Mouse (Mus musculus) testis, adult 2 months (tissue): ENCODE data around the gene Evc2. TPM values are rescaled to one million over a fixed set of nuclear protein-coding genes. Genes with fewer than 3 reads are reported as not detected.

Experiments used
- H3K27ac ChIP-seq: fragments of 200-500 bp; 2 replicates; pipeline ENCODE4 v1.5.1; 2012; ENCODE audit warnings: low read depth, low read length; ENCODE audit not compliant: control insufficient read depth, insufficient read depth
- H3K27me3 ChIP-seq: fragments of 200-500 bp; 2 replicates; pipeline ENCODE4 v1.6.1; 2012; ENCODE audit warnings: mild to moderate bottlenecking, low read length, moderate library complexity; ENCODE audit not compliant: control insufficient read depth, insufficient read depth
- H3K36me3 ChIP-seq: fragments of 200-500 bp; 2 replicates; pipeline ENCODE4 v1.6.1; 2012; ENCODE audit warnings: mild to moderate bottlenecking, low read length; ENCODE audit not compliant: control insufficient read depth, insufficient read depth
- H3K4me1 ChIP-seq: fragments of 200-500 bp; 2 replicates; pipeline ENCODE4 v1.6.1; 2012; ENCODE audit warnings: low read length; ENCODE audit not compliant: control insufficient read depth, insufficient read depth
- H3K4me3 ChIP-seq: fragments of 200-500 bp; 2 replicates; pipeline ENCODE4 v1.5.1; 2012; ENCODE audit warnings: low read depth, mild to moderate bottlenecking, low read length, moderate library complexity, mixed read lengths; ENCODE audit not compliant: control insufficient read depth
- CTCF ChIP-seq: fragments of 200-500 bp; IDR thresholded peaks from 2 replicates; pipeline ENCODE4 v1.5.1; 2012; ENCODE audit warnings: low read depth, mild to moderate bottlenecking, inconsistent platforms, low read length, moderate library complexity; ENCODE audit not compliant: control insufficient read depth, insufficient read depth, insufficient replicate concordance
- POLR2A ChIP-seq: fragments of 200-500 bp; IDR thresholded peaks from 2 replicates; pipeline ENCODE4 v1.6.1; 2012; ENCODE audit warnings: low read depth, mild to moderate bottlenecking, inconsistent platforms, low read length, moderate library complexity; ENCODE audit not compliant: control insufficient read depth
- polyA plus RNA-seq: library from polyadenylated mRNA; depleted of rRNA; stranded (reverse); fragments of >200 nt; gene quantifications from 2 replicates; pipeline ENCODE4 v1.2.3, GENCODE M21; 2012

Gene Evc2
- polyA plus RNA-seq, 1 experiment = 1.8 TPM

DNA sequence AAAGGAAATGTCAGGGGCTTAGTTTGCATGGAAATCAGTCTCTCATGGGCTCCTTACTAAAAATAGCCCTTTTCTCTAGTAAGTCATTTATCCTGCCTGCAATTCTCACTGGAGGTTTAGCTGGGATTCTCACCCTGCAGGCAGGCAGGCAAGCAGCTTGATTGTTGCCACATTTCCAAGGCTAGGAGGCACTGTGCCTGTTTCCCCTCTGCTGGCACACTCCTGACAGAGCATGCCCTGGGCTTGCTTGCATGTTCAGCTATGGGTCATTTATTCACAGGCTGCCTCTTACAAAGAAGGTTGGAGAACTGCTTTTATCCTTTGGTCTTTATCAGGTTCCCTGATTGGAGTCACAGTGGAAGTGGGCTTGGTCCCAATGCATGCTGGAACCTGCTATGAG is 27.5 kb downstream of the Evc2 start:
- H3K27ac ChIP-seq = no peak overlapping the region
- TF ChIP-seq CTCF = no peak
- TF ChIP-seq POLR2A = no peak

DNA sequence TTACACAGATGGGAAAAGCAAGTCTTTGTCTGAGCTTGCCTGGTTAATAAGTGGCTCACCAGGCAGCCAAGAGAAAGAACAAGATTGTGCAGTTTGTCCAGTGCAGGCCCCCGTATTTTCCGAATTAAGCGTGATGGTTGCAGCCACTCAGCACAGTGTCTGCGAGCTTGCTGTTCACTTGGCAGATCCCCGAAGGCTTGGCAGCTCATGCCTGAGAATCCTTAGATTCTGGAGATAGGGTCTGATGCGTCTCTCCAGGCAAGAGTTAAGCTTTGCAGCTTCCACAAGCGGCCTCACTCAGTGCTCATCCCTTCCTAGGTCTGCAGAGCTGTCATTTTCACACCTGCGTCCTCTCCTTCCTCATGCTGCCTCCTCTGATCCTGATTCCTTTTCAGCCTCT is 30.5 kb downstream of the Evc2 start:
- no peak for TF ChIP-seq CTCF
- no peak for TF ChIP-seq POLR2A
- H3K4me1 ChIP-seq = no peaks in the 10 kb centered on the region
- H3K36me3 ChIP-seq = no peaks in the 10 kb centered on the region
- no peak overlapping the region for H3K27ac ChIP-seq
- no peaks in the 10 kb centered on the region for H3K27me3 ChIP-seq
- H3K4me3 ChIP-seq = no peak overlapping the region

More for the DNA sequence above, 27.5 kb downstream of the Evc2 start:
- Histone ChIP-seq H3K27me3 (no peaks in the 10 kb centered on the region), H3K36me3 (no peaks in the 10 kb centered on the region), H3K4me3 (no peak overlapping the region), H3K4me1 (0 out of 2 replicates have a peak, but pooled peaks cover 2% of the 10 kb centered on the region)

DNA sequence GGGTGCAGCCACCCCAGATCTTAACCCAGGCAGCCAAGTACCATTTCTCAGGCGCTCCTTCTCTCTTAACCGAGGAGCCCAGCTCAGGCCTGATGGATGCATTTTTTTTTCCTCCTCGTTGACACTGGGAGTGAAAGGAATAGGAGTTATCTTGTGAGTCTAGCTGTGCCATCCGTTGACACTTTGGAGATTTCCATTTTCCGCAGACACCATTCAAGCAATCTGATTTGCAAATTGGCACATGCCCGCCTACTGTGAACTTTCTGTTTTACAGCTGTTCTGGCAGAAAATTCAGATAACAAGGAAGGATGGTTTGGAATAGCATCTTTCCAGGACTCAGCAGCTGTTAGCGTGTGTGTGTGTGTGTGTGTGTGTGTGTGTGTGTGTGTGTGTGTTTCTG is 39.1 kb downstream of the Evc2 start:
- no peak for TF ChIP-seq CTCF
- no peak for TF ChIP-seq POLR2A
- Histone ChIP-seq H3K4me3 (no peak overlapping the region), H3K27me3 (no peaks in the 10 kb centered on the region), H3K36me3 (no peaks in the 10 kb centered on the region), H3K4me1 (no peaks in the 10 kb centered on the region), H3K27ac (no peak overlapping the region)

DNA sequence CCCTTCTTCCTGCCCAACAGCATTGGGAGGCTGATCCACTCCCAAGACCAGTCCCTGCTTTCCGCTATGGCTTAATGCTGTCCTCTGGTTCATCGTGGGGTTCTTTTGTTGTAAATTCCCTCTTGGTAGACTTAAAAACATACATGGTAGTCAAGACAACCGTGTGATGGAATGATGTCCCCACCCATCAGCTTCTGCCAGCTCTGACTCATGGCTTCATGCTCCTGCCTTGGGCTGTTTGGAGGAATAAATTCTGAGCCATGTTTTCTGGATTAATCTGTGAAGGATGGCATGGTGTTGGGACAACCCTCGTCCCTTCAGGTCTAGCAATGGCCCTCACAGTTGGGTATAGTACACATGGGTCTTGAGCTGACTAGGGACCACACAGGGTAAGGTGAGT is 42.3 kb downstream of the Evc2 start:
- TF ChIP-seq CTCF (no peak), POLR2A (no peak)
- H3K4me3 ChIP-seq = no peak overlapping the region
- H3K36me3 ChIP-seq = no peaks in the 10 kb centered on the region
- H3K27me3 ChIP-seq = no peaks in the 10 kb centered on the region
- H3K27ac ChIP-seq = no peak overlapping the region
- H3K4me1 ChIP-seq = no peaks in the 10 kb centered on the region

GRCm38 (mm10) chr5:37383570-37383969 is 45.3 kb downstream of the Evc2 start:
- H3K4me3 ChIP-seq = no peak overlapping the region
- no peaks in the 10 kb centered on the region for H3K27me3 ChIP-seq
- no peaks in the 10 kb centered on the region for H3K36me3 ChIP-seq
- no peak overlapping the region for H3K27ac ChIP-seq
- H3K4me1 ChIP-seq = no peaks in the 10 kb centered on the region
- TF ChIP-seq POLR2A (no peak), CTCF (peak; percentile 16; the same call in 1 of the 2 replicates)

DNA sequence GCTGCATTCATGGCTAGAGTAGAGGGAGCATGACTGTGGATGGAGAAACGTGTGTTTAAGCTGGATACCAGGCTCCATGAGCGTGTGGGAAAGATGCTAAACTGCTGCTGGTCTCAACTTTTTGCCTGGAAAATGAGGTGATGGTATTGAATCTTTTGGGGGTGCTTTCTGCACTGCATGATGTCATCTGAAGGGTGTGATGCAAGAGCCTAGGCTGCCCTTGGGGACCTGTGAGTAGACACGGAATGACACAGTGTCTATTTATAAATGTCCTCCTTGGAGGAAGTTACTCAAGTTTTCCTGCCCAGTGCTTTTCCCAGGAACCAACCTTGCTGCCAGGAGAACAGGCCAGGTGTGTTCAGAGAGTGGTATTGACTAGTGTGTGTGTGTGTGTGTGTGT is 50.3 kb downstream of the Evc2 start:
- no peaks in the 10 kb centered on the region for H3K4me1 ChIP-seq
- TF ChIP-seq CTCF (no peak), POLR2A (no peak)
- H3K27ac ChIP-seq = no peak overlapping the region
- H3K4me3 ChIP-seq = no peak overlapping the region
- H3K36me3 ChIP-seq = no peaks in the 10 kb centered on the region
- H3K27me3 ChIP-seq = no peaks in the 10 kb centered on the region

DNA sequence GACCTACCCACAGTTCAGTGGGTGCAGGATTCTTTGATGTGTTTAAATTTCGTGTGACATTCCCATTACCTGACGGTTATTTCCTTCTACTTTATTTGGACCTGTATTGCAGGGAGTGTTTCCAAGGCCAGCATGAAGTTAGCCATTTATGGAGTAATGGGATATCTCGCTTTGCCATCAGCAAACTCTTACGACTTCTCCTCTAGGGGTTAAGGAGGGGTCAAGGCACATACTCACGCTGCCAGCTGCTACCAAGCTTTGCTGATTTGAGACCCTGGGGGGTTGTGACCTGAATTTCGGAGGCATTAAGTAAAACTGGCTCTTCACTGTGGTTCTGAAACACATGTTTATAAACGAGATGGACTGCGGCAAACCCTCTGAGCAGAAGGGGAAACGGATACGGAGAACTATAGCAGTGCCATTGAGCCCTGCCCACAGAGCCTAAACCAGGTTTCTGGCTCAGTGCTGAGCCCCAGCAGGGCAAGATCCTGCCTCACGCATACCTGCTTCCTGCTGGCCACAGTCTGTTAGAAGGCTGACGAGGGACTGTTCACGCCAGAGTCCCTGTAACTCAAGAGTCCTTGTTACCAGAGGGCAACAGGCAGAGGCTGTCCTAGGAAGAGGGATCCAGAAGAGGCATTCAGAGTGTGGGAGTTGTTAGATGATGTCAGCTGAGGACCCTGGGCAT is 51.7 kb downstream of the Evc2 start:
- Histone ChIP-seq H3K4me3 (no peak overlapping the region), H3K27me3 (no peaks in the 10 kb centered on the region), H3K4me1 (no peaks in the 10 kb centered on the region), H3K27ac (no peak overlapping the region), H3K36me3 (no peaks in the 10 kb centered on the region)
- no peak for TF ChIP-seq CTCF
- TF ChIP-seq POLR2A = no peak

GRCm38 (mm10) chr5:37390923-37391322 is 52.6 kb downstream of the Evc2 start:
- no peaks in the 10 kb centered on the region for H3K4me1 ChIP-seq
- H3K36me3 ChIP-seq = no peaks in the 10 kb centered on the region
- no peak overlapping the region for H3K4me3 ChIP-seq
- TF ChIP-seq POLR2A (no peak), CTCF (no peak)
- no peaks in the 10 kb centered on the region for H3K27me3 ChIP-seq
- no peak overlapping the region for H3K27ac ChIP-seq
